Mouse (Mus musculus) heart, embryonic 11.5 days (tissue): ENCODE measurements at regions not wholly inside any gene's neighbourhood (a gene's known extent, or its start where the extent isn't known, plus 50 kb on each side); places are given as distances from the start of the nearest gene placed in this dataset.

ENCODE experiments used
- ATAC-seq: fragments of 200-750 bp; cut with Nextera tagmentation; replicated peaks from 2 replicates; pipeline ENCODE4 v1.8.0; 2017; ENCODE audit warnings: moderate library complexity; ENCODE audit not compliant: insufficient number of reproducible peaks, low FRiP score, low TSS enrichment
- H3K27ac ChIP-seq: fragments of 300-500 bp; sonication (generic); 2 replicates; pipeline ENCODE4 v1.5.1; 2014; ENCODE audit warnings: mild to moderate bottlenecking, low read depth, low read length
- H3K27me3 ChIP-seq: fragments of 300-500 bp; sonication (generic); 2 replicates; pipeline ENCODE4 v1.6.1; 2014; ENCODE audit warnings: mild to moderate bottlenecking, low read length, mixed read lengths; ENCODE audit not compliant: control insufficient read depth, insufficient read depth
- H3K36me3 ChIP-seq: fragments of 300-500 bp; sonication (generic); 2 replicates; pipeline ENCODE4 v1.6.1; 2014; ENCODE audit warnings: mild to moderate bottlenecking, low read length, moderate library complexity, mixed read lengths; ENCODE audit not compliant: control insufficient read depth, insufficient read depth
- H3K4me1 ChIP-seq: fragments of 300-500 bp; sonication (generic); 2 replicates; pipeline ENCODE4 v1.6.1; 2014; ENCODE audit warnings: low read length; ENCODE audit not compliant: control insufficient read depth, insufficient read depth
- H3K4me2 ChIP-seq: fragments of 300-500 bp; sonication (generic); 2 replicates; pipeline ENCODE4 v1.6.1; 2014; ENCODE audit warnings: mild to moderate bottlenecking, moderate library complexity
- H3K4me3 ChIP-seq: fragments of 300-500 bp; sonication (generic); 2 replicates; pipeline ENCODE4 v1.5.1; 2014; ENCODE audit warnings: low read depth, low read length
- H3K9ac ChIP-seq: fragments of 300-500 bp; sonication (generic); 2 replicates; pipeline ENCODE4 v1.6.1; 2014; ENCODE audit warnings: mild to moderate bottlenecking, low read depth, low read length, moderate library complexity
- H3K9me3 ChIP-seq: fragments of 300-500 bp; sonication (generic); replicated peaks from 2 replicates; pipeline ENCODE4 v1.6.1; 2016; ENCODE audit warnings: low read length; ENCODE audit not compliant: control insufficient read depth
- WGBS: fragments of 180-500 bp; shearing (Covaris S2); extraction: QIAGEN DNeasy Blood & Tissue Kit; methylation state at CpG from one replicate; pipeline ENCODE4 v1.1.7; 2014; ENCODE audit not compliant: insufficient replicate concordance; 5-methylcytosine and 5-hydroxymethylcytosine counted together

DNA sequence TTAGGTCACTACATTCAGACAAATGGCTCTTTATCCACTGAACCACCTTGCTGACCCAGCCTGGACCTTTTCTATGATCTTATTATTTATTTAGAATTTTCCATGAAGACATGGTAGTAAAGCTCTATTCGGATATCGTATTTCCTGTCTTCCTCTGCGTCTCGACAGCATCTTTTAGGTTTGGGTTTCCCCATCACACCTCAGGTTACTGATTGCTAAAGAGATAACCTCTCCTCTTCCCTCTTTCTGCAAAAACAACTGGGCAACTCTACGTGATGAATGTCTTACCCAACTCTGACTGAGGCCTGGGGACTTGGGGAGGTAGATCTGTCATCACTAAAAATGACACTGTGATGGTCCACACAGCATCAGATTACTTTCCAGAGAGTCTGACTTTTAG, 133.4 kb downstream of the Klhl25 start:
- Histone ChIP-seq H3K9me3 (no peaks in the 10 kb centered on the region), H3K4me1 (no peaks in the 10 kb centered on the region), H3K27ac (no peak overlapping the region), H3K36me3 (no peaks in the 10 kb centered on the region), H3K4me3 (no peak overlapping the region), H3K27me3 (no peaks in the 10 kb centered on the region), H3K4me2 (no peak overlapping the region), H3K9ac (no peak overlapping the region)
- WGBS = 62% methylated on average over 5 of the region's 5 CpGs
- no peak for ATAC-seq

DNA sequence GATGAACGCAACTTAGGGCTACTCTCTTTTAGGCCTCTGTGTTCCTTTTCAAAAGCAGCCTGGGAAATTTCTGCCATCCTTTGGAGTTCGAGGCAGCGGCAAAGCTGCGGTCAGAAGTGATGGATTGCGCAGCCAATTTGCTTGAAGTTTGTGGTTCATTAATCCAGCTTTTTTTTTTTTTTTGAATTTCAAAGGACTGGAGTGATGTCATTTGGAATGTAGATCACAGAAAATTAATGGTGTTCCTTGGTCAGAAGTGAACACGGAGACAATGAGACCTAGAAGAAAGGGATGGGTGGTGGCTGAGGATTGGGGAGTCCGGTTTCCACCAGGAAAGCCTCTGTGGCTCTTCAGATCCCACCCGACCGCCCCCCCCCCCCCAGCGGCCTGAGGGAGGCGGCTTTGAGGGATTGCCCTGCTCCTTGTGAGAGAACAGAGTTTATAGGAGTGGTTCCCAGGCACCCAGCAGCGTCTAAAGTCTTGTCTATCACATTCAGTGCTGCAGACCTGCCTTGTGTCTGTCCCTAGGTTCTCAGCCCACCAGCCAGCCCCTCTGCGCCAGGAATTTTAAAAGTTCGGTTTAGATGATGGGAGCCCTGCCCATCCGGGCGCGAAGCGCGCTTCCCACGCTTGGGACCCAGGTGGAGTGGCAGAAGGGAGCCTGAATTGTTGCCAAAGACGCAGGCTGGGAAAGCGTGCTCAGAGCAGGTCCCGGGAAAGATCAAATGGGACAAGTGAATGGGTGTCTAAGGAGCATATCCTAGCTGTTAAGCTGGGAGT, 135.1 kb downstream of the Klhl25 start:
- Histone ChIP-seq H3K27ac (no peak overlapping the region), H3K9ac (no peak overlapping the region), H3K4me3 (no peak overlapping the region), H3K27me3 (no peaks in the 10 kb centered on the region), H3K9me3 (no peaks in the 10 kb centered on the region), H3K4me2 (peak overlapping the region; percentile 53), H3K4me1 (no peaks in the 10 kb centered on the region), H3K36me3 (no peaks in the 10 kb centered on the region)
- WGBS = 29% methylated on average over 23 of the region's 23 CpGs
- no peak for ATAC-seq

- Histone ChIP-seq H3K9ac (no peak overlapping the region), H3K27ac (no peak overlapping the region), H3K36me3 (no peaks in the 10 kb centered on the region), H3K27me3 (no peaks in the 10 kb centered on the region), H3K9me3 (no peaks in the 10 kb centered on the region), H3K4me2 (peak overlapping the region; percentile 53; the same call in 1 of the 2 replicates), H3K4me3 (no peak overlapping the region), H3K4me1 (no peaks in the 10 kb centered on the region)
- no peak for ATAC-seq
- 71% methylated on average over 7 of the region's 7 CpGs for WGBS
These were observed 135.7 kb downstream of the Klhl25 start for GRCm38 (mm10) chr7:75983809-75984171.

GRCm38 (mm10) chr7:75998853-75999252, 150.7 kb downstream of the Klhl25 start:
- H3K9me3 ChIP-seq = no peaks in the 10 kb centered on the region
- no peak overlapping the region for H3K4me3 ChIP-seq
- H3K4me1 ChIP-seq = no peaks in the 10 kb centered on the region
- H3K36me3 ChIP-seq = no peaks in the 10 kb centered on the region
- no peaks in the 10 kb centered on the region for H3K27me3 ChIP-seq
- 50% methylated on average over 5 of the region's 5 CpGs for WGBS
- no peak overlapping the region for H3K27ac ChIP-seq
- H3K4me2 ChIP-seq = no peak overlapping the region
- H3K9ac ChIP-seq = no peak overlapping the region
- ATAC-seq = no peak

DNA sequence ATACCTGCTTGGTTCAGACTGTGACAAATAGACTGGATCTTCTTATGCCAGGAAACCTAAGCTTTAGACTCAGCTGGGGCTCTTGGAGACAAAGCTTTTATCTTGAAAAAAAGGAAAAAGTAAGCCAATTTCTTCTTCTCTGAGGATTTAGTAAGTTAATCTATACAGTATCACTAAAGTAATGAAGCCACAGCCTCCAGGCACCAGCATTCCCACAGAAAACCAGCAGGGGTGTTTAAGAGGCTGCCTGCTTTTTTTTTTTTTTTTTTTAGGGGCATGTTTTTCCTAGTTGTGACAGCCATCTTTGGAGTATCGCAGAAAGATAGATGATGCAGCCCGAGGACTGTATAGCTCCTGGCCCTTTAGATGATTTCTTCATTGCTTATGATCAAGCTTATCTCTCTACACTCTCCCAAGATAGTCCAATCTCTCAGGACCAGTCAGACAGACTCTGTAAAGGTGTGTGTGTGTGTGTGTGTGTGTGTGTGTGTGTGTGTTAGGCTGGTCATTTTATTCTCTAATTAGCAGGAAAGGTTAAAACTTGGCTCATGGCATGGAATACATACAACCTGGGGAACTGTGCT, 151.3 kb downstream of the Klhl25 start:
- Histone ChIP-seq H3K36me3 (no peaks in the 10 kb centered on the region), H3K4me1 (no peaks in the 10 kb centered on the region), H3K4me2 (no peak overlapping the region), H3K27ac (no peak overlapping the region), H3K4me3 (no peak overlapping the region), H3K27me3 (no peaks in the 10 kb centered on the region), H3K9ac (no peak overlapping the region), H3K9me3 (no peaks in the 10 kb centered on the region)
- 65% methylated on average over 2 of the region's 2 CpGs for WGBS
- ATAC-seq = no peak

DNA sequence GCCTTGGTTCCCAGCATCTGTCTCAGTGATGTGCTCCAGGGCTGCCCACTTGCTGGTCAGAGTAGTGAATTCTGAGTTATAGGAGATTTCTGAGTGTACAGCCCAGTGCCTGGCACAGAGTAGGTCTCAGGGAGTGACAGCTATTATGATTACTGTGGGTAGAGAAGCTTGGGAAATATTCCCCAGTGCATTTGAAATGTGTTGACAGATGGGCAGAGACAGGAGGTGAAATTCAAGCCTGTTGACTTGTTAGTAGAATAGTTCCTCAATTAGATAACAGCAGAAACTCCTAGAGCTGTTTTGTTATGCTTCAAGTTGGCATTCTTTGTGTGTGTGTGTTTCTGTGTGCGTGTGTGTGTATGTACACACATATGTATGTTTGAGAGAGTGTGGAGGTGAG, 152.9 kb downstream of the Klhl25 start:
- no peak overlapping the region for H3K9ac ChIP-seq
- H3K4me2 ChIP-seq = no peak overlapping the region
- no peaks in the 10 kb centered on the region for H3K27me3 ChIP-seq
- H3K36me3 ChIP-seq = no peaks in the 10 kb centered on the region
- 78% methylated on average over 1 of the region's 1 CpGs for WGBS
- H3K27ac ChIP-seq = no peak overlapping the region
- no peak overlapping the region for H3K4me3 ChIP-seq
- no peaks in the 10 kb centered on the region for H3K4me1 ChIP-seq
- H3K9me3 ChIP-seq = no peaks in the 10 kb centered on the region
- no peak for ATAC-seq

DNA sequence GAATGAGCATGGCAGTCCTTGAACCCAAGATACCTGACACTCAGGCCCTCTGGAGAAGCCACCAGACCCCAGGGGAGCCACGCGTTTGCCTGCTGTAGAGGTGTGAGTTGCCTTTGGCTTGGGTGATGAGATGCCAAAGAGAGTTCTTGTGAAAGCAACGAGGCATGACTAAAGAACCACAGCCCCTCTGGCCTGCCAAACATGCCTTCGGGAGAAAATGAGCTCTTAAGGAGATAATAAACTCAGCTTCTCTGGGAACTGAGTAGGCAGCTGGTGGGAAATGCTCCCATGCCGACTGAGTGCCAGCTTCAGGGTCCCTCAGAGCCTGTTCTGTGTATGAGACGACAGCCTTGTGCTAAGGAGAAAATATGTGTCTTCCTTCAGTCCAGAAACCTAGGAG, 160.1 kb downstream of the Klhl25 start:
- Histone ChIP-seq H3K4me1 (no peaks in the 10 kb centered on the region), H3K4me2 (no peak overlapping the region)
- WGBS = 64% methylated on average over 6 of the region's 6 CpGs

DNA sequence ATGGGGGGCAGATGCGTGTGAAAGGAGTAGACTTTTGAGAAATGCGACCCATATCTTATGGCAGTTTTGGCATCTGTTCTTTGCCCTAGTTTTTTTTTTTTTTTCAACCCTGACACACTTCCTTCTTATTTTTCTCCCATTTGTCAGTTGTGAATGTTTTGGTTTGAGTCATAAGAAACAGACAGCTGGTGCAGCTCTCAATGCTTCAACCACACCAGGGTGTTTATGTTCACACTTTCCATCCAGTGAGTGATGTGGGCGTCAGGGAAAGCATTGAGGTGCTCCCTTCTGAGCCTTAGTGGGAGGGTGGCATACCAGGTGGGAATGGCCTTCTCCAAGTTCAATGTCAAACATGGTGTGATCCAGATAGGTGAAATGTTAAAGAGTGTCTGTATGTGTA, 181.9 kb upstream of the Agbl1 start:
- H3K4me2 ChIP-seq = no peak overlapping the region
- H3K9ac ChIP-seq = no peak overlapping the region
- H3K9me3 ChIP-seq = no peaks in the 10 kb centered on the region
- no peak overlapping the region for H3K27ac ChIP-seq
- no peaks in the 10 kb centered on the region for H3K4me1 ChIP-seq
- no peak for ATAC-seq
- H3K36me3 ChIP-seq = no peaks in the 10 kb centered on the region
- WGBS = 63% methylated on average over 3 of the region's 3 CpGs
- no peak overlapping the region for H3K4me3 ChIP-seq
- no peaks in the 10 kb centered on the region for H3K27me3 ChIP-seq

More for the DNA sequence above, 160.1 kb downstream of the Klhl25 start:
- Histone ChIP-seq H3K27me3 (no peaks in the 10 kb centered on the region), H3K9me3 (no peaks in the 10 kb centered on the region), H3K36me3 (no peaks in the 10 kb centered on the region), H3K9ac (no peak overlapping the region), H3K4me3 (no peak overlapping the region), H3K27ac (no peak overlapping the region)
- ATAC-seq = no peak

GRCm38 (mm10) chr7:76049342-76049741, 180.3 kb upstream of the Agbl1 start:
- no peaks in the 10 kb centered on the region for H3K27me3 ChIP-seq

More at GRCm38 (mm10) chr7:76049342-76049741, 180.3 kb upstream of the Agbl1 start:
- ATAC-seq = no peak
- Histone ChIP-seq H3K4me2 (no peak overlapping the region), H3K9ac (no peak overlapping the region), H3K4me1 (no peaks in the 10 kb centered on the region), H3K36me3 (no peaks in the 10 kb centered on the region), H3K27ac (no peak overlapping the region), H3K4me3 (no peak overlapping the region), H3K9me3 (no peaks in the 10 kb centered on the region)
- 72% methylated on average over 2 of the region's 2 CpGs for WGBS
